ENCODE assay signal across 13 mouse cellular contexts in the genomic region with DNA sequence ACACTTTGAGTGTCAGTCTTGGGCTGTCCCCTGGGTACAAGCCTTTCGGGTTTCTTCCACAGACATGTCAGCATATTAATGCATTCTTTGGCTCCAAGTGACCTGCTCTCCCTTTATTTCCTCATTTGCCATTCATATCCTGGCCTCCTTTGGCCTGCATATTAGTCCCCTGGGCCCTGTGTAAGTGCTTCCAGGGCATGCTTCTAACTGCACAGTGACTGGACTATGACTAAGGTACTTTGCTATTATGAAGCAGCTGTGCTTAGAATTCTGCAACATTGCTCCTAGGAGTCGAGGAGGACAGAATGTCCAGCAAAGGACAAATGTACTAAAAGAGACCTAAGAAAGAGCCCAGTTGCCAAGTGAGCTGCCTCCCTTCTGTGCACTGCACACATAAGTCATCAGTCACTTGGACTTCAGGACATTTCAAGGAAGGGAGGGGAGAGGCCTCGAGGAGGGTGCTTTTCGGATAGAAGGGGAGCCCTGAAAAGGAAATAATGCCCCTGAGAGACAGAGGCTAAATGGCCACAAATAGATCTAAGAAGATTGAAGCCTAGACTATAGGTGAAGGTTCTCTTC.
DNase-seq lines count a peak whose midpoint lies in the region; ATAC-seq and TF ChIP-seq lines count a peak whose summit lies in the region.
"Had no signal": no experiment of that assay in that cellular context is flagged by ENCODE, and none has a peak within 500 bp of the region (broad histone marks: within the 10 kb centered on the region; RNA-seq: fewer than 3 reads in every experiment).

No protein-coding gene starts in this region.

- intact Hi-C loops in heart, postnatal 10 days (cut with DNase I) = no loop called here

- no peak overlapping the region for H3K9ac ChIP-seq in intestine, postnatal 0 days (ENCODE audit: low read depth, low read length)
- H3K9ac ChIP-seq in forebrain, postnatal 0 days = no peak overlapping the region
- H3K9ac ChIP-seq: limb, embryonic 15.5 days had no signal

- H3K4me3 ChIP-seq in heart, embryonic 10.5 days = no peak overlapping the region
- no peak overlapping the region for H3K4me3 ChIP-seq in intestine, postnatal 0 days (ENCODE audit: low read depth, low read length)
- no peak overlapping the region for H3K4me3 ChIP-seq in forebrain, postnatal 0 days (ENCODE audit: low read depth, low read length)
- H3K4me3 ChIP-seq: erythroblast, embryonic 14.5 days; left cerebral cortex, adult 2 months; limb, embryonic 15.5 days had no signal

- no peaks in the 10 kb centered on the region for H3K4me1 ChIP-seq in heart, embryonic 10.5 days
- H3K4me1 ChIP-seq in intestine, postnatal 0 days (replicated peaks; ENCODE audit: control insufficient read depth, insufficient read depth, low read length) = peaks cover 3% of the 10 kb centered on the region
- no peaks in the 10 kb centered on the region for H3K4me1 ChIP-seq in forebrain, postnatal 0 days (ENCODE audit: insufficient read depth)
- H3K4me1 ChIP-seq: limb, embryonic 15.5 days had no signal

- no peak for TF ChIP-seq CTCF in intestine, postnatal 0 days (IDR thresholded peaks at IDR 0.05; ENCODE audit: low read depth)
- TF ChIP-seq CTCF in forebrain, postnatal 0 days (IDR thresholded peaks at IDR 0.05; ENCODE audit: low read depth) = no peak

- ATAC-seq in intestine, postnatal 0 days = no peak
- ATAC-seq in forebrain, postnatal 0 days = no peak

- H3K36me3 ChIP-seq in heart, embryonic 10.5 days = no peaks in the 10 kb centered on the region
- H3K36me3 ChIP-seq in intestine, postnatal 0 days (ENCODE audit: control insufficient read depth, insufficient read depth) = no peaks in the 10 kb centered on the region
- H3K36me3 ChIP-seq in forebrain, postnatal 0 days (ENCODE audit: insufficient read depth) = no peaks in the 10 kb centered on the region
- H3K36me3 ChIP-seq: limb, embryonic 15.5 days had no signal

- H3K27ac ChIP-seq in heart, embryonic 10.5 days = no peak overlapping the region
- no peak overlapping the region for H3K27ac ChIP-seq in intestine, postnatal 0 days (ENCODE audit: low read depth, low read length)
- no peak overlapping the region for H3K27ac ChIP-seq in forebrain, postnatal 0 days (ENCODE audit: low read depth, low read length)
- H3K27ac ChIP-seq: left cerebral cortex, adult 2 months; limb, embryonic 15.5 days; stomach, postnatal 0 days had no signal

- DNase-seq in heart, adult 18-20 months = peak; percentile 5 to 27
- no peak for DNase-seq in heart, embryonic 10.5 days (ENCODE audit: low spot score)
- DNase-seq in brain, adult 2 months (ENCODE audit: low read depth, low spot score) = peak; percentile 5
- peak; percentile 48 to 53 for DNase-seq in heart, postnatal 10 days
- peak; percentile 44 for DNase-seq in kidney, postnatal 10 days
- DNase-seq in liver = no peak
- DNase-seq in forebrain, postnatal 0 days = no peak
- DNase-seq: cerebellum, adult 11-12 months had no signal

- H3K9me3 ChIP-seq in heart, embryonic 10.5 days = no peaks in the 10 kb centered on the region
- H3K9me3 ChIP-seq in intestine, postnatal 0 days (ENCODE audit: control insufficient read depth) = no peaks in the 10 kb centered on the region
- H3K9me3 ChIP-seq in forebrain, postnatal 0 days (ENCODE audit: low read length) = no peaks in the 10 kb centered on the region
- H3K9me3 ChIP-seq: limb, embryonic 15.5 days had no signal

- H3K4me2 ChIP-seq in intestine, postnatal 0 days (replicated peaks; ENCODE audit: low read depth) = no peak overlapping the region
- no peak overlapping the region for H3K4me2 ChIP-seq in forebrain, postnatal 0 days (ENCODE audit: low read depth)
- H3K4me2 ChIP-seq: limb, embryonic 15.5 days had no signal

- no peaks in the 10 kb centered on the region for H3K27me3 ChIP-seq in heart, embryonic 10.5 days (ENCODE audit: insufficient read depth, poor library complexity, severe bottlenecking)
- no peaks in the 10 kb centered on the region for H3K27me3 ChIP-seq in intestine, postnatal 0 days (replicated peaks; ENCODE audit: control insufficient read depth, insufficient read depth, low read length)
- no peaks in the 10 kb centered on the region for H3K27me3 ChIP-seq in forebrain, postnatal 0 days (ENCODE audit: insufficient read depth, low read length)
- H3K27me3 ChIP-seq: limb, embryonic 15.5 days had no signal

- 81% methylated on average over 4 of the region's 4 CpGs for WGBS in heart, embryonic 10.5 days
- 66% methylated on average over 4 of the region's 4 CpGs for WGBS in intestine, postnatal 0 days
- WGBS in forebrain, postnatal 0 days = 75% methylated on average over 4 of the region's 4 CpGs

Comparison
In these comparisons a context has a peak if more than half of its experiments do, and no peak if none do; other contexts are left out.
1. DNase-seq: peak in heart, adult 18-20 months (2 of 2), brain, adult 2 months (single experiment), heart, postnatal 10 days (2 of 2) and kidney, postnatal 10 days (single experiment); none in heart, embryonic 10.5 days (single experiment), liver (single experiment) and forebrain, postnatal 0 days (single experiment).